Mouse (Mus musculus): Measurements from ENCODE around the gene Krtap14.

- no peak for TF ChIP-seq ZC3H11A (IDR thresholded peaks at IDR 0.05; ENCODE audit: borderline replicate concordance, low read depth, low read length)
- no peak for TF ChIP-seq MAFK (IDR thresholded peaks at IDR 0.05; ENCODE audit: insufficient read depth, low read depth, low read length)
- TF ChIP-seq CHD2 (IDR thresholded peaks at IDR 0.05; ENCODE audit: low read depth, low read length): no peak
- no peak for TF ChIP-seq HCFC1 (IDR thresholded peaks at IDR 0.05; ENCODE audit: borderline replicate concordance, insufficient read depth, low read length)
- TF ChIP-seq ZNF384 (IDR thresholded peaks at IDR 0.05; ENCODE audit: low read depth, low read length): no peak
Observed at GRCm38 (mm10) chr16:88826095-88826652, at the start of gene Krtap14.
